Mouse (Mus musculus): Measurements from ENCODE around the gene Polr2e.
"Not testable (repeated sequence)": the region's sequence is repeated elsewhere in the genome, so short reads cannot be mapped to it uniquely, and the experiment has no call there.

The Polr2e gene

GRCm38 (mm10) chr10:80057683-80058326, 18.2 kb upstream of the Polr2e start:
- in situ Hi-C loops (cut with MboI; ENCODE audit: low sequenced_read_pairs) = no loop called here

DNA sequence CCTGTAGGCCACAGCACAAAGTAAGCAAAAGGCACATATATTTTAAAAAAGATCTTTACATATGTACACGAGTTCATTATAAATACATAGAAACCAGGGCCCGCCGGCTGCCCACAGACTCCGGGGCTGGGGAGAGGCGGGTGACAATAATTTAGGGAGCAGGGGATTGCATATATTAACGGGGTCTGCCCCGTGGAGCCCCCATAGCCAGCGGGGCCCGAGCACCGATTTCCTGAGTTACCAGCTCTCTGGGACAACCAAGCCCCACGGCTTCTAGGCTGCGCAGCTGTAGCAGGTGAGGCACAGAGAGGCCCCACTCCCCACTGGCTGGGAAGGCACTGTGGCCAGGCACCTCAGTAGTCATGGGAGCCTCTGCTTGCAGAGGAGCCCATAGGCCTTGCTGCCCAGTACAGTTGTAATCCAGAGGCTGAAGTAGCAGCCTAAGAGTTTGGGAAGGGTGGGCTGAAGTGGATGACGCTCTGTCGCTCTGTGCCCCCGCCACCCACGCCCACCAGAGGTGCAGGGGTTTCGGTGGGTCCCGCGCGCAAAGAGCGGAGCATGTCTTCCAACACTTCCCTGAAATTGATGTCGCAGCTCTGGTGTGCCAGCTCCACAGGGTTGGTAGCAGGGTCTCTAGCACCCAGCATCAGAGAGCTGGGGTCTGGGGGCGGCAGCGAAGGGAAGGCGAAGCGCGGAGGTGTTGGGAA, 17.5 kb upstream of the Polr2e start:
- in situ Hi-C loops (cut with MboI; ENCODE audit: low sequenced_read_pairs) = no loop called here

DNA sequence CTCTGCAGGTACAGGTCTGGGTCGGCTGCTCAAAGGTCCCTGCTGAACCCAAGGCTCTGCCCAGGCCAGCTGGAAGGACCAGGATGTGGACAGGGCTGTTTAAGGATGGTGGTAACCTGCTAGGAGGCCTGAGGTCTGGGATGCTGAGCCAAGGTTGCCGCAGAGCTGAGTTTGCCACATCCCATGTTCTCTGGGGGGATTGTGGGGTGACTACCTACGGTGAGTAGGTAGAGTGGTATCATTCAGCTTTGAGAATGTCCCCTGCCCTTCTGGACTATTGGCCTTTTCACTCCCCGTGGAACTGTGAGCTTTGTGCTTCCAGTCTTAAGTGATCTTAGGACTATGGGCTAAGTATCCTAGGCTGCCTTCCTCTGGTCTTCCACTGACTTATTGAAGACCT, 16.9 kb upstream of the Polr2e start:
- in situ Hi-C loops (cut with MboI; ENCODE audit: low sequenced_read_pairs) = no loop called here

DNA sequence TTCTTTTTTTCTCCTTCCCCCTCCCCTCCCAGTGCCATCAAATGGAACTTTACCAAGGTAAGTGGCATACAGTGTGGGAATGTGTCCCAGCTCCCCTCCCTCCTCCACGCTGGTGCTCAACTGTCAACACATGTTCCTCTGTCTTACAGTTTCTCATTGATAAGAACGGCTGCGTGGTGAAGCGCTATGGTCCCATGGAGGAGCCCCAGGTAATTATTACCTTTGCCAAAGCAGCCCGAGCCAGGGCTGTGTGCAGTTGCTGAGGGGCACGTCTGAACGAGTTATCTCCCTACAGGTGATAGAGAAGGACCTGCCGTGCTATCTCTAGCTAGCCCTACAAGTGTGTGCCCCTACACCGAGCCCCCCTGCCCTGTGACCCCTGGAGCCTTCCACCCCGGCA, 16.3 kb upstream of the Polr2e start:
- in situ Hi-C loops (cut with MboI; ENCODE audit: low sequenced_read_pairs) = no loop called here

- in situ Hi-C loops (cut with MboI; ENCODE audit: low sequenced_read_pairs) = no loop called here
Measured at GRCm38 (mm10) chr10:80055364-80055763, 15.8 kb upstream of the Polr2e start.

DNA sequence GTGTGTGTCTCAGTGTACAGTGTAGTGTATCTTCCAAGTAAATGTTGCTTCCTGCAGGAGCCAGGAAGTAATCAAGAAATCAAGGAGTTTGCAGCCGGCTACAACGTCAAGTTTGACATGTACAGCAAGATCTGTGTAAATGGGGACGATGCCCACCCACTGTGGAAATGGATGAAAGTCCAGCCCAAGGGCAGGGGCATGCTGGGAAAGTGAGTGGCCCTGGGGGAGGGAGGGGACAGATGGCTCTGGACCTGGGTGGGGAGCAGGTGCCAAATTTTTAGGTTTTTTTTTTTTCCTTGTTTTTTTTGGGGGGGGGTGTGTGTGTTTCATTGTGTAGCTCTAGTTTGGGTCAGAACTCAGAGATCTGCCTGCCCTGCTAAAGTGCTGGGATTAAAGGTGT, 15.3 kb upstream of the Polr2e start:
- in situ Hi-C loops (cut with MboI; ENCODE audit: low sequenced_read_pairs) = not testable (repeated sequence)

- in situ Hi-C loops (cut with MboI; ENCODE audit: low sequenced_read_pairs) = no loop called here
Measured at GRCm38 (mm10) chr10:80053831-80054815, 14.5 kb upstream of the Polr2e start.

GRCm38 (mm10) chr10:80053259-80053780, 13.7 kb upstream of the Polr2e start:
- in situ Hi-C loops (cut with MboI; ENCODE audit: low sequenced_read_pairs) = no loop called here

GRCm38 (mm10) chr10:80052374-80052764, 12.8 kb upstream of the Polr2e start:
- in situ Hi-C loops (cut with MboI; ENCODE audit: low sequenced_read_pairs) = no loop called here

- in situ Hi-C loops (cut with MboI; ENCODE audit: low sequenced_read_pairs) = no loop called here
Measured at GRCm38 (mm10) chr10:80051618-80052373, 12.2 kb upstream of the Polr2e start.

DNA sequence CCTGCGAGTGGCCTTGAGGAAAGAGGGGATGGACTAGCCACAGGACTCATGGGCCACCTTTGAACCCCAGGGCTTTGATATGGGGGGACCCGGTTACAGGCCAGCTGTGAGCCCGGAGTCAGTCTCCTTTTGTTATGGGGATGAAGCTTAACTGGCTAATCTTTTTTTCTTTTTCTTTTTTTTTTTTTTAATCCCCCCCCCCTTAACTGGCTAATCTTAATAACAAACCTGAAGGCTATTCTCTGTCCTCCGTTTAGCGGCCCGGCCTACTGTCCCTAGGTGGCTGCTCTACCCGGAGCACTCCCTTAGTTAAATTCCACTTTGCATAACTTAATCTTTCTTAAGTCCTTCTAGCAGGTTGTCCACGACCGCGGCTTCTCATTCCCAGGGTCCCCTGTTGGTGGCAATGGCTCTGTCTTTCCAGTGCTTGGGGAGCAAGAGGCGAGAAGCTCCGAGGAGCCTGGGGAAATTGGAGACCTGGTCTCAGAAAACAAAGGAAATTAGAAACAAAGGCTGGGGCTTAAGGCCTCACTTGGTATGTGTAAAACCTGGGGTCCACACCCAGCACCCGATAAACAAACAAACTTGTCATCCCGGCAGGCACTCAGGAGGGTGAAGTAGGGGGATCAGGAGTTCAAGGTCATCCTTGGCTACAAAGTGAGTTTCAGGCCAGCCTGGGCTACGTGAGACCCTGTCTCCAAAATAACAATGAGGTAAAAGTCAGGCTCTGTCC, 11.5 kb upstream of the Polr2e start:
- in situ Hi-C loops (cut with MboI; ENCODE audit: low sequenced_read_pairs) = no loop called here

GRCm38 (mm10) chr10:80050244-80050643, 10.6 kb upstream of the Polr2e start:
- in situ Hi-C loops (cut with MboI; ENCODE audit: low sequenced_read_pairs) = no loop called here

DNA sequence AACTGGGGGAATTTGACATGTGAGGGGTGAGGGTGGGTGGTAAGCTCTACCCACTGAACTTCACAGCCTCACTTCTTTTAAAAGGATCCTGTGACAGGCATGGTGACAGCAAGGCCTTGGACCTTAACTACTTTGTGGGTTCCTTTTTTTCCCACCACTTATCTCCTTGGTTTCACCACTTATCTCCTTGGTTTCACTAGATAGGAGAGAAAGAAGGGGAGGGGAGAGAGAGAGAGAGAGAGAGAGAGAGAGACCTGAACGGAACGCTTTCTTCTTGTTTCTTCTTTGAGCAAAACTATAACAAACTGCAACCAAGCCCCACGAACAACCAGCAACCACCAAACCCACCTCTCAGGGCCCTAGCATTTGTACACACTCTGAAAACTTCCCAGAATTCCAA, 9.2 kb upstream of the Polr2e start:
- in situ Hi-C loops (cut with MboI; ENCODE audit: low sequenced_read_pairs) = no loop called here

DNA sequence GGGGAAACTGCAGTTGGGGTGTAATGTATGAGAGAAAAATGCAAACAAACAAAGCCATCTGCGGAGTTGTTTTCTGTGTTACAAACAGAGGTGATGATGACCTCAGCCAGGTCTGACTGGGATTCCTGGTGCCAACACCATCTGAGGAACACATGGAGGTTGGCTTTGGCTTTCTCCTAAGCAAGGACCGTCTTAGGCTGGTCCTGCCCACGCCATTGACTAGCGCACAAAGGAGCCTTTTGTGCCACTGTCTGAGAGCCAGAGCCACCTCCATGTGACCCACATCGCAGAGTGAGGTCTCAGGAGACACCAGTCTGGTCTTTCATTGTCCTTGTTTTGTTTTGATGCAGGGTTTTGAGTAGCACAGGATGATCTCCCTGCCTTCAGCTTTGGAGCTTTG, 8.8 kb upstream of the Polr2e start:
- in situ Hi-C loops (cut with MboI; ENCODE audit: low sequenced_read_pairs) = no loop called here

DNA sequence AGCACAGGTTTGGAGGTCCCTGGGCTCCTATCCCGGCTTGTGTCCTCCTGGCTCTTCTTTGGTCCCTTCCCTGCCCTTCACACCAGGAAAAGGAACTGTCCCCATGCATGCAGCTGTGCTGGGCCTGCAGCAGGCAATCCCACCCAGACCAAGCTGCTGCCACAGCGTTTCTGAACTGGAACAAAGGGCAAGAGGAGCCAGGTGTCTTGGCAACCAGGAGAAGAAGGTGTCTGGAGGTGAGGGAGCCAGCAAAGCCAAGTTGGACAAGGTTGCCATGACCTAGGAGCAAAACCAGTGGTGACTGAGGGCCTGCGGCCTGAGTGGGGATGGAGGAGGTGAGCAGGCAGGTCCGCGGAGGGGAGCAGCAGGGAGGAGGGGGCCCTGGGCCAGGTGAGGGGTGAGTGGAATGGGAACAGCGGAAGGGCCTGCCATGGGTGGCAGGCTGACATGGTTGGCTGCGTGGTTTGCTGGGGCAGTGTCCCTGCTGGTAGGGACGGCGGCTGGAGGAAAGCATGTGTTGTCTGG, 7.5 kb upstream of the Polr2e start, which contains the start of gene Gpx4:
TSS of gene Gpx4 (plus strand) at position 126 of the 525 bp plus-strand sequence.
- in situ Hi-C loops (cut with MboI; ENCODE audit: low sequenced_read_pairs) = no loop called here

GRCm38 (mm10) chr10:80045766-80046165, 6.2 kb upstream of the Polr2e start:
- in situ Hi-C loops (cut with MboI; ENCODE audit: low sequenced_read_pairs) = no loop called here

DNA sequence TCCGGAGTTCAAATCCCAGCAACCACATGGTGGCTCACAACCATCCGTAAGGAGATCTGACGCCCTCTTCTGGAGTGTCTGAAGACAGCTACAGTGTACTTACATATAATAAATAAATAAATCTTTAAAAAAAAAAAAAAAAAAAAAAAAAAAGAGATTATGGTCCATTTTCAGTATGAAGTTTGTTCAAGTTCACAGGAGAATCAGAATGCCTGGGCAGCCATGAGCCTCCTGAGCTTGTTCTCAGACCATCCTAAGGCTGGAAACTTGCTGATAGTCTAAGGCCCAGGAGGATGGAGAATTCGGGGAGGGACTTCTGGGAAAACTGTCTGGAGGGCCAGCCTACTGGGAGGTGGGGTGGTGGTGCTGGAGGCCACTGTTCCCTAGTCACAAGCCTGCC, 5.8 kb upstream of the Polr2e start:
- in situ Hi-C loops (cut with MboI; ENCODE audit: low sequenced_read_pairs) = not testable (repeated sequence)

GRCm38 (mm10) chr10:80044087-80044486, 4.5 kb upstream of the Polr2e start:
- in situ Hi-C loops (cut with MboI; ENCODE audit: low sequenced_read_pairs) = no loop called here

DNA sequence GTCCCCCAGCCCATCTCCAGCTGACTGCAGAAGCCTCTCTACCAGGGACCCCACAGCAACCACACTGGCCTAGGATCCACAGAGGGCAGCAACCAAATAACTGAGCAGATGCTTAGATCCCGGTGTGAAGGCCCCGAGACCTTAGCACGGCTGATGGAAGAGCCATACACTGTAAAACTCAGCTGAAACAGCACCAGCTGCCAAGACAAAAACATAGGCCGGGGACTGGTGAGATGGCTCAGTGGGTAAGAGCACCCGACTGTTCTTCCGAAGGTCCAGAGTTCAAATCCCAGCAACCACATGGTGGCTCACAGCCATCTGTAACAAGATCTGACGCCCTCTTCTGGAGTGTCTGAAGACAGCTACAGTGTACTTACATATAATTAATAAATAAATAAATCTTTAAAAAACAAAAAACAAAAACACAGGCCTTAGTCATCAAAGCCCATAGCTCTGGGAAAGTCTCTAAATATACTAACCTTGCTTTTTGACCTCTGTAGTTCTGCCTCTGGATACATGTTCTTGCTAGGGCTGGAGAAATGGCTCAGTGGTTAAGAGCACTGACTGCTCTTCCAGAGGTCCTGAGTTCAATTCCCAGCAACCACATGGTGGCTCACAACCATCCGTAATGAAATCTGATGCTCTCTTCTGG, 1.9 kb upstream of the Polr2e start:
- in situ Hi-C loops (cut with MboI; ENCODE audit: low sequenced_read_pairs) = not testable (repeated sequence)
